Mouse (Mus musculus) ovary, adult 18-20 months (tissue): ENCODE measurements around the gene Cyp2j12.
"Not testable (repeated sequence)": the region's sequence is repeated elsewhere in the genome, so short reads cannot be mapped to it uniquely, and the experiment has no call there.

Experiments used
- DNase-seq: peaks from one replicate; pipeline ENCODE4 v3.0.0; 2022; ENCODE audit warnings: low spot score, mixed read lengths

The Cyp2j12 gene

DNA sequence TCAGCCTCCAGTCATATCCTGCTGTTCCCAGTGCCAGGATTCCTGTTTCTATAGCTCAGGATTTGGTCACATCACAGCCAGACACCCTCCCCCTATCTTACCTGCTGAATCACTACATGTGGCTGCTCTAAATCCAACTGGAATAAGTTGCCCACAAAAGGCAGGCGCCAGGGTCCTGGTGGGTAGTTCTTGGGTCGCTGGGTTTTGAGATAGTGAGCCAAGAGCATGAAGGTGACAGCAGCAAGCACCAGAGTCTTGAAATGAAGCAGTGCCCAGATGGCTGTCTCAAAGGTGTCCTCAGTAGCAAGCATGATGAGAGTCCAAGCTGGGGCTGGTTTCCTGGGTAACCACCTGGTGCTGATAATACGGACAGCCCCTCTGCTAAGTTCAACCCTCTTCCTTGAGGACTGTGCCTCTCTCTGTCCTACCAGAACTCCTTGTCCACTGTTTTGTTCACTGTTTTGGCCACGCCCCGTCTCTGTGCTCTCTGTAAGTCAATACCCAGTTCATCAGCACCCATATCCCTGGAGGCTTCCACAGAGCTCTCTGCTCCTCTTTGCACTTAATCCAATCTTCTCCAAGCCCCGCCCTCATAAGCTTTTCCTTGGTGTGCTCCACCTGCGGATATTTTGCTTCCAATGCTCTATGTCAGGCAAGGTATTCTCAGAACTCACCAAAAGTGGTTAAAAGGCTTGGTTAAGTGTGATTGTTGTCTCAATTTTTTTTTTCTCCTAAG lies at the start of gene Cyp2j12:
Gene Cyp2j12, minus strand, starts transcription at position 421 of the 736 bp plus-strand sequence.
- DNase-seq = no peak

DNA sequence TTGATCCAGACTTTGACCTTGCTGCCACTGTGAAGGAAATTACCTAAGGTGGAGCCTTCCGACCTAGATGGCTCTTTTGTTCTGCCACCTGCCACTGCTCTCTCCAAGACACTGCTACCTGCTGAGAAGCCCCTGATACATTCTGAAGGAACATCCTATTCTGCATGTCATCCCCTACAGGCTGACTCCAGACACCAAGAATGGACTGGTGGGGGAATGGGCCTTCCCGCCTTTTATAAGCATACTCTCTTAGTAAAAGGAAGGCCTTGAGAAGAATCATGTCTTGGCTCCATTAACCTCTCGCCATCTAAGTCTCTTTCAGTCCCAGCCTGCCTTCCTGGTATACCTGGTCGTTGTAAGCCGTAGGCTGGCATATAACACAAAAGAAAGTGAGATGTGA lies 48.4 kb upstream of the Cyp2j12 start:
- DNase-seq = not testable (repeated sequence)

DNA sequence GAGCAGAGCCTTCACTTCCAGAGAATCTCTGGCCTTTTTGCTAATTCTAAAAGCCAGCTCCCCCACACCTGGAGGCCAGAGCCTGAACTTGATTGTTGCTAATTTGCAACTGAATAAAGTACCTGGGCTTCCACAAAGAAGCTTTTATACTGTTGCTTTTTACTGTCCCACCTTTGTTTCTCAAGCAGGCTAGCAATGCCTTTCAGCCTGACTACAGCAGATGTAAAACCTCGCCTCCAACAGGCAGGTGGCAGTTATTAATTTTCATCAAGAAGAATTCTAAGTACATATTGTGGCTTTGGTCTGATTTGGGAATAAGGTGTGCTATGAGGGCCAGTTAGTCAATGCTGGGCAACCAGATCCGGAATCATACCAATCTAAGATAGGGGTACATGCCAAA lies 47.7 kb upstream of the Cyp2j12 start:
- DNase-seq = not testable (repeated sequence)

DNA sequence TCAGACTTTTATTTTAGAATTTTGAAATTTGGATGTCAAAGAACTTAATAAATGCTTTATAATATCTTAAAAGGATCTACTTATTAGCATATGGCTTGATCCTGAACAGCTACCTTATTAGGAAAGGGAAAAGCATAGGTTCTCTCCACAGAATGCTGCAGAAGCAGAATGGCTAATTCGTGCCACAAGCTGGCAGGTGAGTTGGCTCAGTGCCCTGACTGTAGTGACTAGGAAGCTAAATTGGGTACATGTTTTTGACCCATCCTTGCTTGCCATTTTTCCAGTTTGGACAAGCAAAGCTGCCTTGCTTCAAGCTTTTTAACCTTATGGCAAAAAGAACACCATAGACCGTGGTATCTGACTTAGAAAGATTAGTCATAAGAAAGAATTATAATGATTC lies 47.2 kb upstream of the Cyp2j12 start:
- not testable (repeated sequence) for DNase-seq

DNA sequence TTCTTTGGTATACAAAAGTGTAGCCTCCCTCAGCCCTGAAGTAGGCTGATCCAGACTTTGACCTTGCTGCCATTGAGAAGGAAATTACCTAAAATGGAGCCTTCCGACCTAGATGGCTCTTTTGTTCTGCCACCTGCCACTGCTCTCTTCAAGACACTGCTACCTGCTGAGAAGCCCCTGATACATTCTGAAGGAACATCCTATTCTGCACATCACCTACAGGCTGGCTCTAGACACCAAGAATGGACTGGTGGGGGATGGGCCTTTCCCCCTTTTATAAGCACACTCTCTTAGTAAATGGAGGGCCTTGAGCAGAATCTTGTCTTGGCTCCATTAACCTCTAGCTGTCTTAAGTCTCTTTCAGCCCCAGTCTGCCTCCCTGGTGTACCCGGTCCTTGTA lies 43.8 kb upstream of the Cyp2j12 start:
- not testable (repeated sequence) for DNase-seq

DNA sequence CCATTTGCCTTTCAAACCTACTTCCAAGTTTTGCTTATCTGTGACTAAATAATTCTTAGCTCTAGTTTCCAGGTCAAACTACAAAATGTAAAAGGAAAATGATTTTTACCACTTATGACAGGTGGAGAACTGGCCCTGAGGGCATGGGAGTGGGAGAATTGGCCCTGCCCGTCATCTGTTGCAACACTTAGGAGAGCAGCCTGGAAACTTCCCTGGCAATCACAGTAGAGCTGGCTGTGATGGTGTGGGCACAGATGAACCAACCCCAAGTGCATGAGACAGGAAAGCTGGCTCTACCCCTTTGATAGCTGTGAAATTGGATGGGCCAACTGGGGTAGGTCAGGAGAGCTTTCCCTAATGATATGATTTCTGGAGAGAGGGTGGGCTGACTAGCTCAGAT lies 21.9 kb upstream of the Cyp2j12 start:
- no peak for DNase-seq

DNA sequence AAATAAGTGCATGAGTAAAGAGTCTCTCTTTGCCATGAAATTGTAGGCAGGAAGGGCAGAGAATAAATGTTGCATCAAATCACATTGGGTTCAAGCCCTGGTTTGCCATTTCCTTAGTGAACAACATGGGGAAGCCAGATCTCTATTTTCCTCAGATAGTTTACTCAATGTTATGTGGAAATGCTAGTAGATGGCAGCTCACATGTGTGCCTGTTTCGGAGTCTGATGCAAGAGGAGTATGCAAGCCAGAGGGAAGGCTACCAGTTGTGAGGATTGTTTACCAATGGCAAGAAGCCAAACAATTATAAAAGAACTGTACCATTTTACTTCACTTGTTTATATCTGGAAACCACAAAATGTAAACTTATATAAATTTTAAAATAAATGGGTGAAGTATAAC lies 20.6 kb upstream of the Cyp2j12 start:
- DNase-seq = no peak

DNA sequence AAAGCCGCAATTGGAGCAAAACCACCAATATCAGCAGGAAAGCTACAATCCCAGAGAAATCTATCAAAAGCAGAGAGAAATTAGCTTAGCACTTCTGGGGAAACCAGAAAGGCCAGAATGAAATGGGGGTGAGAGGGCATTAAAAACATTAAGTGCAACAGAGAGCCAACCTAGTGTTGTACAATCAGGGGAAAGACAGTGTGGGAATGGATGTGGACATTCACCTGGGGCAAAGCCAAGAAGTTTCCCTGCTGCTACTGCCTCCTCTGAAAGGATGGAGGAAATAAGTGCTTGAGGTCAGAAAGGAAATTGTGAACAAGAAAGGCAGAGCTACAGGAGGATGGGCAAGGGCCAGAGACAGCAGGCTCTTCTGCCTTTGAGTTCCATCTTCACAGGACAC lies 1.7 kb downstream of the Cyp2j12 start:
- no peak for DNase-seq

DNA sequence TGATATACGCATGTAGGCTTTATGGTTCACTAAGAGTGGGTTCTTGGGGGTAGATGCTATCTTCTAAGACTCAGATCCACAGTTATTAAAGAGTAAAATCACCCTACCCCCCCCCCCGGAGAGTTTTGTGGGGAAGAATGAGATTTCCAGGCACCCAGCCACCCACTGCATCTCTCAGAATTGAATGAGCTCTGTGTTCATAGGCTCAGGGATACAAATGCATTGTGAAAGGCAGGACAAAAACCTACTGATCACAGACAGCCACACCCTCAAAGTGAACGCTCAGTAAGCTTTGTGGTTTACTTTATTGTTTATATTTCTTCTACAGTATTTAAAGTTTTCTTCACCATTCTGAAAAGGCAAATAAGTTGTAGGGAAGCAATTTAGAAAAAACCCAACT lies 6.7 kb downstream of the Cyp2j12 start:
- DNase-seq = no peak

DNA sequence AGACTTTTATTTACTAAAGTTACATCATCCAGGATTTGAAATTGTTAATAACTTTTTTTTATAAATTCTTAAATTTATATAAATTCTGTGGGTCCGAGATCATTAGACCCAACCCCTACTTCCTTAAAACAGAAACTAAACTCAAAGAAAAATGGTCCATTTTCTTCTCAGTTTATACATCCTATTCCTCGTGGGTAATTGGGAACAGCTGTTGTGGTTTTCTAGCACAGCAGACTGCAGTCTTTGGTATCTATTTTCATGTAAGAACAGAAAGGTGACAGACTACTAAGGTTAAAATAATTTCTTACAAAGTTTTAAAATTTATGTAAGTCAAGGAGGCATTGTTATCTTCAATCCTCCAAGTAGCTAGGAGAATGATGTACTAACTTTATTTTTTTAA lies 44.1 kb downstream of the Cyp2j12 start:
- no peak for DNase-seq

DNA sequence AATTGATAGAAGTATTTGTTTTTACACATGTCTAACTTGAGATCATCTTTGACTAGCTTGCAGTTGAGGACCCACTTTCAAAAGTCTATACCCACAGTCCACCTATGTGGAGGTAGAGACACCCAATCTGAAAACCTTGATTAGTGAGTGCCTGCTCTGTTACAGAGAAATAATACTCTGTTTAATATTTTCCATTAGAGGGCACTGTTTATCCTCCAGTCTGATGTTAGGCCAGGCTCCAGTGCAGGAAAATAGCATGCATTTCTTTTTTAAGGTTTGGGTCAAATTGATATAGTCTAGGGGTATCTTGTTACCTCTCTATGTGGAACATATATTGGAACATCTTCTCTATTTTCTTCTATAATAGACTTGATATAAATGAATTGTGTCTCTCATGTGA lies 49.1 kb downstream of the Cyp2j12 start:
- no peak for DNase-seq

DNA sequence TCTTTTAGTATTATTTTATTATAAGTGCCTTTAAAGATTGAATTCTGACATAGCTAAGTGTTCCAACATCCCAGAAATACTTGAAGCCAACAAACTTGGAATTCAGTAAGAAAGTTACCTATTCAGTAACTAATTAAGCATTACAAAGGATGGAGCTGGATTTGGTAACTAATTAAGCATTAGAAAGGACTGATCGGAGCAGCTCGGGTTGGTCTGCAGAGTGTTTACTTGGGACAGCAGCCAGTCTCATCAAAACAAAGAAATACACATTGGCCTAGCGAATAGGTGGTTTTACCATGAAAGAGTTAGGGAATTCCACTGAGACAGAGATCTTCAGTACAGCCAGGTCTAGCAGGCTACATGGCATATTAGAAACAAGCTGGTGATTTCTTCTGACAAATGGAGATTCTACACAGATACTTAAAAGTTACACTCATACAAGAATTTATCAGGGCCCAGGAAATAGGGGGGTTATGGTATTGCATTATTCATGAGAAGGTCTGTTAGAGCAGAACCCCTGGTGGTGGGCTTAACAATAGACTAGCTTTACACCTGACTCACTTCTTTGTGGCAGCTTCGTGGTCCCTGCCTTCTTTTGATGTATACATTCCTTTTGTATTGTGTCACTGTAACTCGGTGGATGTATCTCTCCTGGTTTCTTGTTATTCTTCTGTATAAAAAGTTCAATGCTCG lies 51.5 kb downstream of the Cyp2j12 start:
- not testable (repeated sequence) for DNase-seq

DNA sequence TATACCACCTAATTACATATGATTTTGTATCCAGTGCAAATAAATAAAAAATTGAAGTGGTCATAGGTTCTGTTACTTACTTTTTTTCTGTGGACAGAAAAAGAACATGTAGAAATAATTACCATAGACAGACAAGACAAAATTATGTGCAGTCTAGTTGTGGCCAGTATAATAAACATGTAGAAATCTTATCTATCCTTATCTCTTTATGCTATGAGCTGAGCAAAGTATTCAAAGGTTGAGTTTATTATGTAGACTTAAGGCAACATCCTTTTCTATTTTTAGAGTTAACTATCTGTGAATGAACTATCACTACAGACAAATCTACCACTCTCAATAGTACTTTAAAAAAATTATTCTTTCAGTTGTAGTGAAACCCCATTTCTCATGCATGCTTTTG lies 62.6 kb downstream of the Cyp2j12 start:
- DNase-seq = no peak

DNA sequence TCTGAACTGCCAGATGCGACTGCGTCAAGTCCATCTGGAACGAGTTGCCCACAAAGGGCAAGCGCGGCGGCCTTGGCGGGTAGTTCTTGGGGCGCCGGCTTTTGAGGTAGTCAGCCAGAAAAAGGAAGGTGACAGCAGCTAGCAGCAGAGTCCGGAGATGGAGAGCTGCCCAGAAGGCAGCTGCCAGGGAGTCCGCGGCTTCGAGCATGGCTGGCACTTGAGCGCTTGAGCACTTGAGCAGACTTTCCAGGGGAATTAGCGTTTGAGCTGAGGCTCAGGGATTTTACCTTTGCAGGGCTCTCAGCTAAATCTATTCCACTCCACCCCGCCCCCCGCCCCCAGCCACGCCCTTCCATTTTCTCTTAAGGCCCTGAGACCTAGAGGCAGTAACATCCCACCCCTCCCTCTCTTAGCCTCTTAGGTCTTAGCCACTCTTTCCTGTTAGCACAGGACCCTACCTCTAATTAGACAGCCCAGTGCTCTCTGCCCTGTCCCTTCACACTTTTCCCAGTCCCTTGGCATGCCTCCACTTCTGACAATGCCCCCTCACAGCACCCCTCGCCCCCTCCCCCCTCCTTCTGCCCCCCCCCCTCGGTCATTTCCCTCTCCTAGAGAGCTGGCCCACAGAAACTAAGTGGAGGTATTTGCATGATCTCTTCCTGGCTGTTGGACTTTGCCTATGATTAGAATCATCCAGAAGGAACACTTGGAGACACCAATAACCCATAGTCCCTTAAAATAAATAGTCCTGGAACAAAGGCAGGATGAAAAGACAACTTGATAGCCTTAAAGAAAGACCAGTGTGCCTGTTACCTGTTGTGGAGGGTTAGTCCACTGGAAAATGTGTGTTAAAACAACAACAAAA lies 63.5 kb downstream of the Cyp2j12 start, which contains the start of gene Cyp2j13:
Gene Cyp2j13, minus strand, starts transcription at position 286 of the 865 bp plus-strand sequence.
- no peak for DNase-seq

DNA sequence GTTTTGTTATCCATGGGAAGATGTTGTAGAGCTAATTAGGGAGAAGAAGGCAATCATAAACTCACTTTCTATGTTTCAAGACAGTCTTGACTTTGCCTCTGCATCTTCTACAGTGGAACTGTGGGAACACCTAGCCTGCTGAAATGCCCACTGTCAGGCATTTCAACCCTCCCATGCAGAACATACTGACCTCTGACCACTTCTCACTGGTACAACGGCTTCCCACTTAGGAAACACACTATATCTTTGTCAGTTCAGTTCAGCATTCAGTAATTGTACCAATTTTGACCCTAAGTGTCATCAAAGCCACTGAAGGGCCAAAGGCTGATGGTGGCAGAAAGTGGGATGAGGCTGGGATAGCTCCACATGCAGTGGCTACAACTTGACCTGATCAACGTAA lies 78.9 kb downstream of the Cyp2j12 start:
- no peak for DNase-seq

DNA sequence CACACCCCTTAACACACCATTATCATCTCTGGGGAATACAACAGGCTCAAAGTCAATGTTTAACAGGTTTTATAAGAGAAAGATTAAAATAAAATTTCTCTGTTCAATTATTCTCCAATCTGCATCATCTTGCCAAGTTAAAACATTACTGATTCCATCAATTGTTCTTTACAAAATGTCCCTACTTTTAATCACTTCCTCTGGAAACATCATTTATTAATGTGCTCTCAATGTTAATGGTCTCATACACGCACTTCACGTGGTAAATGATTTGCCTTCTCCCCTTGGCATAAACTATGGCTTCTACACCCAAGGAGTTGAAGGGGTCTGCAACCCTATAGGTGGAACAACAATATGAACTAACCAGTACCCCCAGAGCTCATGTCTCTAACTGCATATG lies 80.8 kb downstream of the Cyp2j12 start:
- no peak for DNase-seq
